Mouse (Mus musculus) c-Kit-positive CD71-positive TER-119-positive erythroid progenitor cells, embryonic 14.5 days (primary cell): ENCODE data around the gene Tango6.

ENCODE experiments used
- DNase-seq: peaks from one replicate; pipeline ENCODE4 v3.0.0-alpha.2; 2013; ENCODE audit warnings: low spot score

Tango6 gene

GRCm38 (mm10) chr8:106682971-106683668, at the start of gene Tango6:
Tango6 (plus strand) TSS chr8:106683068.
- peak; percentile 84 for DNase-seq

GRCm38 (mm10) chr8:106633361-106634158, 49.3 kb upstream of the Tango6 start:
- no peak for DNase-seq

GRCm38 (mm10) chr8:106635284-106635683, 47.6 kb upstream of the Tango6 start:
- DNase-seq = no peak

DNA sequence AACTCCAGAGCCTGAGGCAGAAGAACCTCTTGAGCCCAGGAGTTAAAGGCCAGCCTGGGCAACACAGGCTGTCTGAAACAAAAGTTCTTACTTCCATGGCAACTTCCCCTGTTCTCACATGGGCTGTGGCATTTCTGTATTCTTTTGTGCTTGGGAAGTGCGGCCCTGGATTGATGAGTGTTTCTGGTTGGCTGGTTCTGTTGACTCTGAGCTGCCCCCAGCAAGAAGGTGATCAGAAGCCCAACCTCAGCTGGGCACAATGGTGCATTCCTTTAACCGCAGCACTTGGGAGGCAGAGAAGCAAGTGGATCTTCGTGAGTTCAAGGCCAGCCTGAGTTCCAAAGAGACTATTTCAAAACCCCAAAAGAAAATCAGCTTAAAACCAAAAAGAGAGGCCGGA, 45.4 kb upstream of the Tango6 start:
- no peak for DNase-seq

DNA sequence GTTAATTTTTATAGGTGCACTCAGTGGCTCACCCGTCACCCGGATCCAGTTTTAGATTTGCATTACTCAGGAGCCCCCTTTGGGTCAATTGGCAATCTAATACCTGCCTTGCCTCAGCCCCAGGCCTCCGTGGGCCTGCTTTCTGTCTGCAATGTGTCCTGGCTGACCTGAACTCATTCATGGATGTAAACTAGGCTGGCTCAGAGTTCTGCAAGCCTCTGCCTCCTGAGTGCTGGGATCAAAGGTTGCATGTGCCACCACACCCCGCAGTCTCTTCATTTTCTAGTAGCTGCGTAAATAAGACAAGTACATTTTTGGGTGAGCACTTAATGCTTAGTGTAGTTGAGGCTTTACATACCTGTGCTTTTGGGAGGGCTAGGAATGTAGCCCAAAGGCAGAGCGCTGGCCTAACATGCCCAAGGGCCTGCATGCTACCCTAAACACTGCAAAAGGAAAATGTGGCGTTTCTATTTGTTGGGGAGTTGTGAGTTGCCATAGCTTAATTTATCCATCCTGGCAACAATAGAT, 44.0 kb upstream of the Tango6 start:
- no peak for DNase-seq

GRCm38 (mm10) chr8:106640212-106640611, 42.7 kb upstream of the Tango6 start:
- DNase-seq = no peak

- DNase-seq = no peak
These were observed 41.9 kb upstream of the Tango6 start for GRCm38 (mm10) chr8:106640921-106641320.

GRCm38 (mm10) chr8:106642172-106642571, 40.7 kb upstream of the Tango6 start:
- DNase-seq = no peak

GRCm38 (mm10) chr8:106643100-106643499, 39.8 kb upstream of the Tango6 start:
- no peak for DNase-seq

- no peak for DNase-seq
These were observed 37.9 kb upstream of the Tango6 start for GRCm38 (mm10) chr8:106644957-106645356.

GRCm38 (mm10) chr8:106646153-106646552, 36.7 kb upstream of the Tango6 start:
- DNase-seq = no peak

GRCm38 (mm10) chr8:106646731-106647130, 36.1 kb upstream of the Tango6 start:
- DNase-seq = no peak

DNA sequence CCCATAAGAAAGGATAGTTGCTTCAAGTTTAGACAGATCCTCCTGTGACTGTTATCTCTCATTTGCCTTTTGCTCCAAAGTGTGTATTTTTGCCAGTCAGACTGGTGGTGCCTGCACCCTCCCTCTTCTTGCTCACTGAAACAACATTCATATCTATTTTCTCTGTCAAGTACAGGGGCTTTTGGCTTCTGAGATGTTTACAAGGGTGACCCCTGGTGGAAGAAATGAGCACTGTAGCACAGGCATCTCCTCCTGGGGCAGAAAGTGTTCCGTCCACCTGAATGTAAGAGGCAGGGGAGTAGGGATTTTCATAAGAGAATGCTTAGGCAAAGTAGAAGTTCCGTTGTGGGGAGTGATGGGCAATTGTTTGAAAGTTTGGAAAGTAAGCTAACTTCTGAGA, 35.5 kb upstream of the Tango6 start:
- peak; percentile 36 for DNase-seq

- no peak for DNase-seq
These were observed 34.4 kb upstream of the Tango6 start for GRCm38 (mm10) chr8:106648421-106648820.

DNA sequence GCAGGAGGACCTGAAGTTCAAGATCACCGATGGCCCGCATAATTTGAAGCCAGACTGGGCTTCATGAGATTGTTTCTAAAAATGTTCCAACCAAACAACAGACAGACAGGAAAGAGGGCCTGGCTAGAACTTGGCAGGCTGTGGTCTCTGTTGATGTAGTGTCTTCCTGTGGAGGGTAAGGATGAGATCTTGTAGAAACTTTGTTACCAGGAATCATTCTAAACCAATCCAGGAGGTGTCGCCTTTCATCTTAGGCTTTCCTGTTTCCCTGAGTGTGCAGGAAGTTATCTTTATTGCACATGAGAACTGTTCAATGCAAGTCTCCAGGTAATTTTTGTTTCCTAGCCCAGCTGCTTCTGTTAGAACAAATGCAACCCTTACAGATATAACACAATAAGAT, 30.9 kb upstream of the Tango6 start:
- no peak for DNase-seq

DNA sequence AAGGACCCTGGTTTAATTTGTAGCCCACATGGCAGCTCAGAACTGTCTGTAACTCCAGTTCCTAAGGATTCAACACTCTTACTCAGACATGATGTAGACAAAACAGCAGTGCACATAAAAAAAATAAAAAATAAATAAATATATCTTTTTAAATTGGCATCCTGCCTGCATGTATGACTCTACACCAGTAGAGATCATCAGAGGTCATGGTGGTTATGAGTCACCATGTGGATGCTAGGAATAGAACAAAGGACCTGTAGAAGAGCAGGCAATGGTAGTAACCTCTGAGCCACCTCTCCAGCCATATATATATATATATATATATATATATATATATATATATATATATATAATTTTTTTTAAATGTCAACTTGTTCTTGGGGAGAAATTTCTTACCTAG, 26.8 kb upstream of the Tango6 start:
- no peak for DNase-seq

GRCm38 (mm10) chr8:106672786-106673185, 10.1 kb upstream of the Tango6 start:
- no peak for DNase-seq

DNA sequence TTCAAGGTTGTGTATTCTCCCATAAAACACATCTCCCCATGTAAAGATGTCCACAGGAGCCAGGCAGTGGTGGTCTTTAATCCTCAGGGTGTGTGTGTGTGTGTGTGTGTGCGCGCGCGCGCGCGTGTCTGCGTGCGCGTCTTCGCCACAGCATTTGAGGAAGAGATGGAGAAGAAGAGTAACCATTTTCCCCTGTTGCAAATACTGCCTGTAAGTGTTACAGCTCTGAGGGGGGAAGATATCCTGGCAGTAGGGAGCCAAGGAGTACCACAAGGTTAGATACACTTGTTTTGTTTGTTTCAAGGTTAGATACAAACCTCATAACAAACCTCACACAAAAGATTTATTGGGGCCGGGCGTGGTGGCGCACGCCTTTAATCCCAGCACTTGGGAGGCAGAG, 8.6 kb upstream of the Tango6 start:
- no peak for DNase-seq

DNA sequence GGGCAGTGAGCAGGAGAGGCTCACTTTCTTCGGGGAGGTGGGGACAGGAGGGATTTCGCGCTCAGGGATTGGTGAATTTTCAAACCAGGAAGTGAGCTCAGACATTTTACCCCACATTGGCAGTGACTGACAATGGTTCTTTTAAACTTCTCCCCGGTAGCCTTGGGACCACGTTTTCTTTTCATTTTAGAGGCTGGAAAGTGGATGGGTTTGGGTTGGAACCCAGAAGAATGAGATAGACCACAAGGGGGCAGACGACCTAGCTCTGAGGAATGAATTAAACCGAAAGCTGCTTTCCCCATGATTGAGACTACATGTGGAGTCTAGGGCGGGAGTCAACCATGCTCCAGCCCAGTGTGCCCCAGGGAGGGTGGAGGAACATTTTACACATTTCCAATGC, 8.0 kb upstream of the Tango6 start:
- peak; percentile 33 for DNase-seq

GRCm38 (mm10) chr8:106684387-106684786, 1.5 kb downstream of the Tango6 start:
- DNase-seq = no peak

DNA sequence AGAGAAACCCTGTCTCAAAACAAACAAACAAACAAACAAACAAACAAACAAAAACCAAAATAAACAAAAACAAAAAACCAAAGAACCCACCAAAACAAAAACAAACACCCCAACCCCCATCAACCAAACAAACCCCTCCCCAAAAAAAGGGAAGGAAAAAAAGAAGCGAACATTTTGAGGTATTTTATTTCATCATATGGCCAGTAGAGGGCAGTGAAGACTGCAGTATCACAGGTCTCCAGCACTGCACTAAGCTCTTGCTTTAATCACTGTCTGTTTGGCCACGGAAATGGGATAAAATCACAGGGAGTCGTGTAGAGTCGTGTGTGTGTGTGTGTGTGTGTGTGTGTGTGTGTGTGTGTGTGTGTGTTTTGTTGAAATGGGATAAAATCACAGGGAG, 4.6 kb downstream of the Tango6 start:
- DNase-seq = peak; percentile 41

- no peak for DNase-seq
These were observed 14.9 kb downstream of the Tango6 start for GRCm38 (mm10) chr8:106697748-106698248.

- peak; percentile 42 for DNase-seq
These were observed 16.7 kb downstream of the Tango6 start for GRCm38 (mm10) chr8:106699588-106699987.
